Mouse (Mus musculus) heart, embryonic 15.5 days (tissue): ENCODE data around the gene Isy1. TPM values are rescaled to one million over a fixed set of nuclear protein-coding genes. Genes with fewer than 3 reads are reported as not detected.

ENCODE experiments used
- ATAC-seq: fragments of 200-750 bp; cut with Nextera tagmentation; replicated peaks from 2 replicates; pipeline ENCODE4 v1.8.0; 2017; ENCODE audit warnings: low read depth, moderate TSS enrichment; ENCODE audit not compliant: insufficient number of reproducible peaks, insufficient read depth, low FRiP score
- H3K27ac ChIP-seq: fragments of 300-500 bp; sonication (generic); 2 replicates; pipeline ENCODE4 v1.5.1; 2015; ENCODE audit warnings: mild to moderate bottlenecking, inconsistent platforms
- H3K27me3 ChIP-seq: fragments of 300-500 bp; sonication (generic); 2 replicates; pipeline ENCODE4 v1.6.1; 2015; ENCODE audit warnings: inconsistent platforms
- H3K36me3 ChIP-seq: fragments of 300-500 bp; sonication (generic); 2 replicates; pipeline ENCODE4 v1.6.1; 2015; ENCODE audit warnings: mild to moderate bottlenecking, inconsistent platforms
- H3K4me1 ChIP-seq: fragments of 300-500 bp; sonication (generic); replicated peaks from 2 replicates; pipeline ENCODE4 v1.6.1; 2015; ENCODE audit warnings: inconsistent platforms
- H3K4me2 ChIP-seq: fragments of 300-500 bp; sonication (generic); 2 replicates; pipeline ENCODE4 v1.6.1; 2015; ENCODE audit warnings: inconsistent platforms, mild to moderate bottlenecking, moderate library complexity
- H3K4me3 ChIP-seq: fragments of 300-500 bp; sonication (generic); 2 replicates; pipeline ENCODE4 v1.5.1; 2015; ENCODE audit warnings: mild to moderate bottlenecking, inconsistent platforms
- H3K9ac ChIP-seq: fragments of 300-500 bp; sonication (generic); 2 replicates; pipeline ENCODE4 v1.6.1; 2015; ENCODE audit warnings: mild to moderate bottlenecking, inconsistent platforms
- H3K9me3 ChIP-seq: fragments of 300-500 bp; sonication (generic); replicated peaks from 2 replicates; pipeline ENCODE4 v1.6.1; 2016; ENCODE audit warnings: inconsistent platforms
- WGBS: fragments of 180-500 bp; shearing (Covaris S2); methylation state at CpG from one replicate; pipeline ENCODE4 v1.1.7; 2015; ENCODE audit warnings: mixed read lengths; 5-methylcytosine and 5-hydroxymethylcytosine counted together
- polyA plus RNA-seq: library from polyadenylated mRNA; unstranded; fragments of >200 nt; fragmentation: Nextera tagmentation; extraction: Ambion mirVana; gene quantifications from 2 replicates; pipeline ENCODE4 v1.2.1, GENCODE M21; 2015

Isy1 gene
- polyA plus RNA-seq, 1 experiment from 2014 or later: 22.9 TPM

- peaks cover 24% of the 10 kb centered on the region for H3K4me1 ChIP-seq
- WGBS: under 1% methylated on average over 77 of the region's 77 CpGs
- no peaks in the 10 kb centered on the region for H3K27me3 ChIP-seq
- peak overlapping the region; percentile 76 for H3K27ac ChIP-seq
- H3K4me3 ChIP-seq: peak overlapping the region; percentile 77
- ATAC-seq: peak; percentile 19
- H3K36me3 ChIP-seq: no peaks in the 10 kb centered on the region
- H3K9ac ChIP-seq: peak overlapping the region; percentile 75
- no peaks in the 10 kb centered on the region for H3K9me3 ChIP-seq
- H3K4me2 ChIP-seq: peak overlapping the region; percentile 80
Observed at GRCm38 (mm10) chr6:87810713-87811669, 27.6 kb downstream of the Isy1 start.

- ATAC-seq: no peak
- peak overlapping the region; percentile 76 for H3K27ac ChIP-seq
- no peaks in the 10 kb centered on the region for H3K9me3 ChIP-seq
- no peaks in the 10 kb centered on the region for H3K27me3 ChIP-seq
- no peaks in the 10 kb centered on the region for H3K36me3 ChIP-seq
- H3K9ac ChIP-seq: peak overlapping the region; percentile 75; the same call in 1 of the 2 replicates
- H3K4me1 ChIP-seq: peaks cover 30% of the 10 kb centered on the region
- 35% methylated on average over 6 of the region's 6 CpGs for WGBS
- peak overlapping the region; percentile 80 for H3K4me2 ChIP-seq
- peak overlapping the region; percentile 77 for H3K4me3 ChIP-seq
Observed at GRCm38 (mm10) chr6:87810311-87810710, 28.3 kb downstream of the Isy1 start.

DNA sequence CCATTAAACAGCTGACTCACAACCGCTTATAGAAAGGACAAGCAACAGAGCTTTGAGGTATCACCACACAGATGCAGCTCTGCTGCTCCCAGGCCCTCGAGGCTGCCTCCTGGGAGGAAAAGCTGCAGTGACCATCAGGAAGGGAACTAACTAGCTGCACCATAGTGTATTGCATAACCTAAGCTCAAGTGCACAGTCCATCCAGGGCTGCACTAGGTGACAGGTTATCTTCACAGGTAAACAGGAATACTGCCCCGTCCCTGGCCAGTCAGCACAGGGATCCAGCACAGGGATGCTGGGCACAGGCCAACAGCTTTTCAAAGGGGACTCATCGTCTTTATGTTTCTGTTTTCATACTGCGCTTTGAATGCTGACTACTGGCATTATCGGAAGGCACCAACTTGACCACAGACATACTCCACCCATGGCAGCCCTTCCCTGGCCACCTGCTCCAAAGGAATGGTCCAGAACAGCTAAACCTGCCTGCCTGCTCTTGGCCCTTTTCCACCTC is 28.9 kb downstream of the Isy1 start:
- Histone ChIP-seq H3K36me3 (no peaks in the 10 kb centered on the region), H3K27ac (no peak overlapping the region), H3K4me1 (peaks cover 30% of the 10 kb centered on the region), H3K9me3 (no peaks in the 10 kb centered on the region), H3K9ac (no peak overlapping the region), H3K27me3 (no peaks in the 10 kb centered on the region), H3K4me2 (peak overlapping the region; percentile 80; the same call in 1 of the 2 replicates), H3K4me3 (peak overlapping the region; percentile 77)
- WGBS: 78% methylated on average over 6 of the region's 6 CpGs
- no peak for ATAC-seq

- H3K4me1 ChIP-seq: peaks cover 30% of the 10 kb centered on the region
- 81% methylated on average over 2 of the region's 2 CpGs for WGBS
- no peak overlapping the region for H3K4me3 ChIP-seq
Observed at GRCm38 (mm10) chr6:87809144-87809543, 29.5 kb downstream of the Isy1 start.

DNA sequence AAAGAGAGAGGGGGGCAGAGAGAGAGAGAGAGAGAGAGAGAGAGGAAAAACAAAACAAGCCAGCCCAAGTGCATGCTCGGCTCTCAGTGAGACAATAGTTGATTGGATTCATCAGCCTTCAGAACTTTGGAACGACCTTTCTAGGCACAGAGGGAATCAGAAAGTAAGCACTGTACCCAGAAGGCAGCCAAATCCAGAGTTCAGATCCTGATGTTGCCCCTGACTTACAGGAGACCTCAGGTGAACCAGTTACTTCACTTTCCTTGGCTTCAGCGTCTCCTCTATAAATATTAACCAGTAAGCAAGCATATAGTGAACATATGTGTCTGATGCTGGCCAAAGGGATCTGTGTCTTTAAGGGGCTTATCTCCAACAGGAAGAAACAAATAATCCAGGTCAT is 30.1 kb downstream of the Isy1 start:
- peaks cover 30% of the 10 kb centered on the region for H3K4me1 ChIP-seq
- no peaks in the 10 kb centered on the region for H3K27me3 ChIP-seq
- no peak overlapping the region for H3K4me2 ChIP-seq
- no peaks in the 10 kb centered on the region for H3K9me3 ChIP-seq
- no peak for ATAC-seq
- WGBS: 84% methylated on average over 3 of the region's 3 CpGs
- H3K27ac ChIP-seq: no peak overlapping the region
- H3K9ac ChIP-seq: no peak overlapping the region
- H3K36me3 ChIP-seq: no peaks in the 10 kb centered on the region
- H3K4me3 ChIP-seq: no peak overlapping the region

More at GRCm38 (mm10) chr6:87809144-87809543, 29.5 kb downstream of the Isy1 start:
- Histone ChIP-seq H3K9me3 (no peaks in the 10 kb centered on the region), H3K9ac (no peak overlapping the region), H3K36me3 (no peaks in the 10 kb centered on the region), H3K27ac (no peak overlapping the region), H3K27me3 (no peaks in the 10 kb centered on the region), H3K4me2 (no peak overlapping the region)
- no peak for ATAC-seq

DNA sequence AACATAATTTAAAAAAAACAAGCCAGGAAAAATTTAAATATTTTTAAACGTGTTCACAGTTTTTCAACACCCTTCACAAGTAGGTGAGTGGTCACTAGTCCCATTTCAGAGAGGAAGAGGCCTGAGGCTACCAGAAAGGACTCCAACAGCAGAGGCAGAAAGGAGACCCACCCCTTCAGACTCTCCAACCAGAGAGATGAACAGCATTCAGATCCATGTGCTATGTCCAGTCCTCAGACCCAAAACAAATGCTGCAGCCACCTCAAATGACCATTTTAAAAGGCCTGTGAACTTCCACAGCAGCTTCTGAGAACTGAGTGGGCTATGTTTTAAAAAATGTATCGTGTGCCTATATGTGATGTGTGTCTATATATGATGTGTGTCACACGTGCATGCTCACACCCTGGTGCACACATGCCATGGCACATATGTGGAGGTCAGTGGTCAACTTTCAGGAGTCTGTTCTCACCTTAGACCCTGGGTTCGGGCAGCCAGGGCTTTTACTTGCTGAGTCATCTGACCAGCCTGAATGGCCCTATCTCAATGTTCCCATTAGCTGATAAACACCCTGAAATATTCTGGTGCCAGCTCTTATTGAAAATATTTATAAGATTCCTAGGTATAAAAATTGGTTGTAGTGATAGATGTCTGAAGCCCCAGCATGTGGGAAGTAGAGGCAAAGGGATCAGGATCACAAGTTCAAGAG is 30.7 kb downstream of the Isy1 start:
- no peaks in the 10 kb centered on the region for H3K36me3 ChIP-seq
- no peaks in the 10 kb centered on the region for H3K27me3 ChIP-seq
- H3K4me3 ChIP-seq: no peak overlapping the region
- 72% methylated on average over 4 of the region's 4 CpGs for WGBS
- peaks cover 30% of the 10 kb centered on the region for H3K4me1 ChIP-seq
- H3K9ac ChIP-seq: no peak overlapping the region
- no peaks in the 10 kb centered on the region for H3K9me3 ChIP-seq
- no peak overlapping the region for H3K4me2 ChIP-seq
- H3K27ac ChIP-seq: no peak overlapping the region
- ATAC-seq: no peak

DNA sequence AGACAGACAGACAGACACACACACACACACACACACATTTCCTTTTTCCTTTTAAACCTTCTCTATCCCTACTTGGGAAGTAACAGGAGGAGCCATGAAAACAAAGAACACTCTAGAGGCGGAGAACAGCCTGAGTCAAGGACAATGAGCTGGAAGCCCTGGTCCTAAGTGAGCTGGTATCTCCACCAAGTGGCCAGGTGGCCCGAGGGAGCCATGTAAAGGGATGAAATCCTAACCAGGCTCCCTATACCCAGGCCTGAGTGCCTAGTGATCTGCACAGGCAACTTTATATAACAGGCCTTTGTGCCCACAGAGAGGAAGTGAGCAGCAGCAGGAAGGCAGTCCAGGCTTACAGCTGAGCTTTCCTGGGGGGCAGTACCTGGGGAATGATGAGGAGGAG is 31.7 kb downstream of the Isy1 start:
- ATAC-seq: no peak
- Histone ChIP-seq H3K9me3 (no peaks in the 10 kb centered on the region), H3K36me3 (no peaks in the 10 kb centered on the region), H3K27me3 (no peaks in the 10 kb centered on the region), H3K9ac (no peak overlapping the region), H3K4me3 (no peak overlapping the region), H3K27ac (peak overlapping the region; percentile 18; the same call in 1 of the 2 replicates), H3K4me1 (peaks cover 26% of the 10 kb centered on the region), H3K4me2 (no peak overlapping the region)
- WGBS: 54% methylated on average over 2 of the region's 2 CpGs

DNA sequence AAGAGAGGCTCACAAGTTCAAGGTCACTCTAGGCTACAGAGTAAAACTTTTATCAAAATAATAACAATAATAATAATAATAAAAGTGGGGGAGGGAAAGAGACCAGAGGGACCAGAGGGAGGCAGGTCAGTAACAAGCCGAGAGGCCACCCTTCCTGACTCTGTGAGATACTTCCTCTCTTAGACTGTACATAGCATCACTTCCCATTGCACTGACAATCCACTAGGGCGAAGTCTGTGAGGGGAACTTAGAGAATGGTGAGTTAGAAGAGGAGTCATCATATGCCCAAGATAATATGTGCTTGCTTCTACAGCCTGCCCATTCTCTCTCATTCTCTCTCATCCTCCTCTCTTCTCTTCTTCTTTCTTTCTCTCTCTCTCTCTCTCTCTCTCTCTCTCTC is 32.6 kb downstream of the Isy1 start:
- no peak for ATAC-seq

DNA sequence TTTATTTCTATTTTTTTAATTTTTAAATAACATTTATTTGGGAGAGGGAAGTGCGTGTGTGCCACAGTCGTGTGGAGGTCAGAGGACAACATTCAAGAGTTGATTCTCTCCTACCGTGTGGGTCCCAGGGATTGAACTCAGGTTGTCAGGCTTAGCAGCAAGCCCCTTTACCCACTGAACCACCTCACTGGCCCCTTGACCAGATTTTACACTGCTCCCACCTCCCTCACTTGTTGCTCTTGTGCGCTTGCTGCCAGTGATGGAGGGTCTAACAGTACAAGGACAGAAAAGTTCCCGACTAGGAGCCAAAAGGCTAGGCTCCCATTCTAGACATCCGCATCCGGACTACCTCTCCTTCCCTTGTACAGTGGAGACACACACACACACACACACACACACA is 33.1 kb downstream of the Isy1 start:
- Histone ChIP-seq H3K4me1 (peaks cover 23% of the 10 kb centered on the region), H3K36me3 (no peaks in the 10 kb centered on the region), H3K27ac (no peak overlapping the region), H3K4me2 (no peak overlapping the region), H3K9me3 (no peaks in the 10 kb centered on the region), H3K9ac (no peak overlapping the region), H3K4me3 (no peak overlapping the region), H3K27me3 (no peaks in the 10 kb centered on the region)
- 90% methylated on average over 7 of the region's 7 CpGs for WGBS
- ATAC-seq: no peak

More for the DNA sequence above, 32.6 kb downstream of the Isy1 start:
- Histone ChIP-seq H3K9me3 (no peaks in the 10 kb centered on the region), H3K4me2 (no peak overlapping the region), H3K36me3 (no peaks in the 10 kb centered on the region), H3K27ac (no peak overlapping the region), H3K4me1 (peaks cover 26% of the 10 kb centered on the region), H3K4me3 (no peak overlapping the region), H3K27me3 (no peaks in the 10 kb centered on the region), H3K9ac (no peak overlapping the region)
- 53% methylated on average over 2 of the region's 2 CpGs for WGBS

DNA sequence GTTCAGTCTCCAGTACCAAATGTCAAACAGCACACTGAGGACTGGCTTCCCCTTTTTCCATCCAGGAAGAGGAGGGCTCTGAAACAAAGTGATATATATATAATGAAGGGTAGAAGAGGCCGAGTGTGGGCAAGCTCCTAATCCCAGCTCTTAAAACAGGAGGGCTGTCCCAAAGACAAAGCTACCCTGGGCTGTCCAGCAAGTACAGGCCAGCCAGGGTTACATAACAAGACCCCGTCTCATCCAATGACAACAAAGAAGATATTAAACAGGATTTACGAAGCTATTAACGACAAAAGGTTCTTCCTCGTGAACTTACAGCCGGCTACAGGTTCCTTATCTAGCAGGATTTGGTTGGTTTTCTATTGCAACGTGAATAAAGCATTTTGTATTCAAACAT is 33.7 kb downstream of the Isy1 start:
- no peak overlapping the region for H3K4me3 ChIP-seq
- WGBS: 75% methylated on average over 7 of the region's 7 CpGs
- H3K27ac ChIP-seq: no peak overlapping the region
- no peaks in the 10 kb centered on the region for H3K36me3 ChIP-seq
- no peak overlapping the region for H3K9ac ChIP-seq
- peaks cover 18% of the 10 kb centered on the region for H3K4me1 ChIP-seq
- H3K4me2 ChIP-seq: no peak overlapping the region
- H3K9me3 ChIP-seq: no peaks in the 10 kb centered on the region
- no peaks in the 10 kb centered on the region for H3K27me3 ChIP-seq
- no peak for ATAC-seq

DNA sequence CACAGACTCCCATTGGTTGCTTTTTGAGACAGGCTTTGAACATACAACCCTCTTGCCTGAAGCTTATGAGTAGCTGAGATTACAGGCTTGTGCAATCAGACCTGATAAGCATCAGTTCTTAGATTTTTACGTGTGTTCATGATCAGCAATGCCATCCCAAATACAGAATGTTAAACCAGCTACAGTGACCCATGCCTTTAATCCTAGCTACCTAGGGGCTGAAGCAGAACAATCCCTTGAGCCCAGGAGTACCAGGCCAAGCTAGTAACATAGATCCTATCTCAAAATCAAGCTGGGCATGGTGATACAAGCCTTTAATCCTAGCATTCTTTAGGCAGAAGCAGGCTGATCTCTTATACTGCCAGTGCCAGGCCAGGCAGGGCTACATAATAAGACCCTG is 34.6 kb downstream of the Isy1 start:
- no peak for ATAC-seq
- Histone ChIP-seq H3K4me2 (no peak overlapping the region), H3K9ac (no peak overlapping the region), H3K9me3 (no peaks in the 10 kb centered on the region), H3K27me3 (no peaks in the 10 kb centered on the region), H3K27ac (no peak overlapping the region), H3K4me1 (peaks cover 11% of the 10 kb centered on the region; the same call in 1 of the 2 replicates), H3K4me3 (no peak overlapping the region), H3K36me3 (no peaks in the 10 kb centered on the region)
- WGBS: 79% methylated on average over 1 of the region's 1 CpGs
